Mouse (Mus musculus) heart, adult 2 months (tissue): ENCODE data around the gene Rpgrip1l. TPM values are rescaled to one million over a fixed set of nuclear protein-coding genes. Genes with fewer than 3 reads are reported as not detected.
A peak's percentile ranks its signal among the peaks of the same experiment; 100 is the strongest.

ENCODE experiments used
- DNase-seq, 2 experiments: peaks; one replicate each; pipeline ENCODE4 v3.0.0; 2021
- H3K27ac ChIP-seq: fragments of 200-600 bp; 2 replicates; pipeline ENCODE4 v1.8.1; 2022
- H3K27me3 ChIP-seq: fragments of 200-500 bp; 2 replicates; pipeline ENCODE4 v1.6.1; 2012; ENCODE audit warnings: mild to moderate bottlenecking, low read length, inconsistent platforms, mixed read lengths; ENCODE audit not compliant: control insufficient read depth, insufficient read depth
- H3K36me3 ChIP-seq: fragments of 200-500 bp; 2 replicates; pipeline ENCODE4 v1.6.1; 2012; ENCODE audit warnings: low read length, inconsistent platforms; ENCODE audit not compliant: control insufficient read depth, insufficient read depth
- H3K4me1 ChIP-seq: fragments of 200-500 bp; 2 replicates; pipeline ENCODE4 v1.6.1; 2011; ENCODE audit warnings: low read length; ENCODE audit not compliant: control insufficient read depth, insufficient read depth
- H3K4me3 ChIP-seq: fragments of 200-600 bp; 2 replicates; pipeline ENCODE4 v1.8.1; 2022
- H3K79me2 ChIP-seq: fragments of 200-500 bp; replicated peaks from 2 replicates; pipeline ENCODE4 v1.6.1; 2012; ENCODE audit warnings: mild to moderate bottlenecking, inconsistent platforms, low read length, moderate library complexity, mixed read lengths; ENCODE audit not compliant: control insufficient read depth, insufficient read depth
- H3K9ac ChIP-seq: fragments of 200-500 bp; 2 replicates; pipeline ENCODE4 v1.6.1; 2012; ENCODE audit warnings: low read depth, mild to moderate bottlenecking, control low read depth, inconsistent platforms, low read length, mixed read lengths
- CTCF ChIP-seq: fragments of 200-600 bp; IDR thresholded peaks from 2 replicates; pipeline ENCODE4 v1.8.1; 2022; ENCODE audit warnings: antibody characterized with exemption, mild to moderate bottlenecking, moderate library complexity
- EP300 ChIP-seq: fragments of 200-500 bp; IDR thresholded peaks from 2 replicates; pipeline ENCODE4 v1.6.1; 2011; ENCODE audit warnings: low read depth, low read length, control low read depth; ENCODE audit not compliant: insufficient read depth
- POLR2A ChIP-seq: fragments of 200-500 bp; IDR thresholded peaks from 2 replicates; pipeline ENCODE4 v1.6.1; 2011; ENCODE audit warnings: mild to moderate bottlenecking, low read depth, low read length, control low read depth; ENCODE audit not compliant: insufficient read depth
- WGBS: fragments of 180-500 bp; shearing (Covaris S2); methylation state at CpG from one replicate; pipeline ENCODE4 v1.1.7; 2018; 5-methylcytosine and 5-hydroxymethylcytosine counted together
- intact Hi-C: fragments of 180-260 bp; cut with DNase I; formaldehyde crosslinking; loops from one replicate; pipeline ENCODE4 v1.15.1; 2025
- polyA plus RNA-seq: library from polyadenylated mRNA; depleted of rRNA; stranded (reverse); fragments of >200 nt; gene quantifications from 2 replicates; pipeline ENCODE4 v1.2.3, GENCODE M21; 2012
- total RNA-seq, 2 experiments: library from RNA; stranded (reverse); gene quantifications; 2 replicates each; pipeline ENCODE4 v1.2.3; 2021

The Rpgrip1l gene
- total and polyA plus RNA-seq, 3 experiments, result 0.88 to 3.6 (median 3.2) TPM

DNA sequence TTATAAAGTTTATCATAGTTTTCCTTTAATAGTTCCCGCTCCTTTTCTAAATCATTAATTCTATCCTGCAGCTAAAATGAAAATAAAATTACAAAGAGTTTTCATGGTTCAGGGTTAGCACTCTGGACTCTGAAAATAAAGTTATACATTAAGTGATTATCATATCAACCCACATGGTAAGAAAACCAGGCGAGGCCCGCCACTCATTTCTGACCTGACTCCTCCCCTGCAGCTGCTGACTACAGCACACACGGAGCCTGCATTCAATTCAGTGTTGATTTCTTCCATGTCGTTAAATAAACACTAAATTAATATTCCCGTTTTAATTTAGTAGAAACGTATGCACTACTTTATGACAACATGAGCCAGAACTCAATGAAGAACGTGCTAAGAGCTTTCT, 26.8 kb downstream of the Rpgrip1l start:
- H3K79me2 ChIP-seq, result no peaks in the 10 kb centered on the region
- peaks cover 2% of the 10 kb centered on the region for H3K4me1 ChIP-seq
- no peak overlapping the region for H3K9ac ChIP-seq
- 90% methylated on average over 8 of the region's 8 CpGs for WGBS
- H3K36me3 ChIP-seq, result no peaks in the 10 kb centered on the region
- H3K27ac ChIP-seq, result no peak overlapping the region
- DNase-seq, result no peak
- TF ChIP-seq POLR2A (no peak), EP300 (no peak), CTCF (no peak)
- no peaks in the 10 kb centered on the region for H3K27me3 ChIP-seq
- intact Hi-C loops, result no loop called here
- H3K4me3 ChIP-seq, result no peak overlapping the region

GRCm38 (mm10) chr8:91283815-91284214, 29.2 kb downstream of the Rpgrip1l start:
- no peak overlapping the region for H3K9ac ChIP-seq
- no peaks in the 10 kb centered on the region for H3K27me3 ChIP-seq
- H3K27ac ChIP-seq, result no peak overlapping the region
- 81% methylated on average over 1 of the region's 1 CpGs for WGBS
- TF ChIP-seq EP300, result no peak
- TF ChIP-seq POLR2A, result no peak
- TF ChIP-seq CTCF, result no peak
- no peaks in the 10 kb centered on the region for H3K79me2 ChIP-seq
- no peaks in the 10 kb centered on the region; the same call in 1 of the 2 replicates for H3K4me1 ChIP-seq
- intact Hi-C loops, result no loop called here
- no peak for DNase-seq
- H3K36me3 ChIP-seq, result no peaks in the 10 kb centered on the region
- H3K4me3 ChIP-seq, result no peak overlapping the region

- H3K4me1 ChIP-seq, result no peaks in the 10 kb centered on the region; the same call in 1 of the 2 replicates
- no peak overlapping the region for H3K4me3 ChIP-seq
- 80% methylated on average over 5 of the region's 5 CpGs for WGBS
- no peak for DNase-seq
- TF ChIP-seq EP300, result no peak
- no peak for TF ChIP-seq POLR2A
- no peak for TF ChIP-seq CTCF
- H3K27ac ChIP-seq, result no peak overlapping the region
- H3K9ac ChIP-seq, result no peak overlapping the region
- no peaks in the 10 kb centered on the region for H3K36me3 ChIP-seq
- H3K27me3 ChIP-seq, result no peaks in the 10 kb centered on the region
- no peaks in the 10 kb centered on the region for H3K79me2 ChIP-seq
- intact Hi-C loops, result no loop called here
Observed at GRCm38 (mm10) chr8:91282655-91283054, 30.4 kb downstream of the Rpgrip1l start.

- intact Hi-C loops, result no loop called here
- no peak for DNase-seq
- no peak overlapping the region for H3K27ac ChIP-seq
Observed at GRCm38 (mm10) chr8:91281545-91281944, 31.5 kb downstream of the Rpgrip1l start.

DNA sequence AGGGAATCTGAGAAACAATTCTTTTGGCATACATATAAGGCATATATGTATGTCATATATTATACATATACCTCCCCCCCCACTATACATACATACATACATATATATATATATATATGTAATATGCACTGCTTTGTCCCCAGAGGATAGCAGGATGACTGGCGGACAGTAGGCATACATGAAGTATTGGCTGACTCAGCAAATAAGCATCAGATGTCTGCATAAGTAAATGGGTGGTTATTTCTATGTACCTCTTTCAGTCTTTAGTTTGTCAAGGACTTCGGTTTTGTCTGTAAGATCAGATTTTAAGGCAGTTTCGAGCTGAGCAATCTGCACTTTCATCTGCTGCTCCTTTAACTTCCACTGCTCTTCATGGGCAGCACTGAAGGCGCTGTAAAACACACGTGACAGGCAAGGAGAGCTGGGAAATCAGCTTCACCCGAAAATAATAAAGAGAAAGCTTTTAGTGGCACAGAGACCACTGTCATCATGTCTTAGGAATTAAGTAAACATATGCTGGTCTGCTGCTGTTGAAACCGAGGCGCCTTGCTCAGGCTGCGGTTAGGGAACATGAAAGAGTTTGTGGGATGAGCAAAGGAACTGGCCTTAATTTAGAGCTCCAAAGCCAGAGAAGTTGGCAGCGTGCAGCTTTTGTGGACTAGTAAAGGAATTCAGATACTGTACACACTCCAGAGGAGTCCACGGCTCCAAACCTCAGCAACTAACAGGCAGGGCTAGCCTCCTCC, 32.4 kb downstream of the Rpgrip1l start:
- no peak overlapping the region for H3K9ac ChIP-seq
- no peaks in the 10 kb centered on the region for H3K27me3 ChIP-seq
- intact Hi-C loops, result no loop called here
- 79% methylated on average over 11 of the region's 11 CpGs for WGBS
- peak; percentile 21 to 39 for DNase-seq
- no peaks in the 10 kb centered on the region for H3K4me1 ChIP-seq
- TF ChIP-seq POLR2A (no peak), EP300 (no peak), CTCF (no peak)
- H3K36me3 ChIP-seq, result no peaks in the 10 kb centered on the region
- no peaks in the 10 kb centered on the region for H3K79me2 ChIP-seq
- no peak overlapping the region for H3K27ac ChIP-seq
- H3K4me3 ChIP-seq, result no peak overlapping the region

More at GRCm38 (mm10) chr8:91281545-91281944, 31.5 kb downstream of the Rpgrip1l start:
- no peak for TF ChIP-seq CTCF
- TF ChIP-seq EP300, result no peak
- TF ChIP-seq POLR2A, result no peak
- Histone ChIP-seq H3K9ac (no peak overlapping the region), H3K4me1 (no peaks in the 10 kb centered on the region), H3K36me3 (no peaks in the 10 kb centered on the region), H3K27me3 (no peaks in the 10 kb centered on the region), H3K79me2 (no peaks in the 10 kb centered on the region), H3K4me3 (no peak overlapping the region)
- 88% methylated on average over 8 of the region's 8 CpGs for WGBS

GRCm38 (mm10) chr8:91278060-91278459, 35.0 kb downstream of the Rpgrip1l start:
- Histone ChIP-seq H3K36me3 (no peaks in the 10 kb centered on the region), H3K4me3 (no peak overlapping the region), H3K9ac (no peak overlapping the region), H3K27ac (no peak overlapping the region), H3K79me2 (no peaks in the 10 kb centered on the region), H3K27me3 (no peaks in the 10 kb centered on the region), H3K4me1 (no peaks in the 10 kb centered on the region)
- intact Hi-C loops, result no loop called here
- no peak for DNase-seq
- no peak for TF ChIP-seq EP300
- TF ChIP-seq CTCF, result no peak
- TF ChIP-seq POLR2A, result no peak
- 91% methylated on average over 5 of the region's 5 CpGs for WGBS
